Mouse (Mus musculus) granulocyte monocyte progenitor cell, adult 5-6 weeks (primary cell): Measurements from ENCODE around the gene Ptprh. TPM values are rescaled to one million over a fixed set of nuclear protein-coding genes. Genes with fewer than 3 reads are reported as not detected.

Experiments
- ATAC-seq: replicated peaks from 2 replicates; pipeline ENCODE4 v1.8.0; 2016; ENCODE audit warnings: mild to moderate bottlenecking, moderate TSS enrichment, inconsistent platforms; ENCODE audit not compliant: poor library complexity, severe bottlenecking
- total RNA-seq, 2 experiments: library from RNA; stranded (forward) in 1 of 2; stranded (reverse) in 1 of 2; fragments of 200-712, 200-1000 nt in 1 of 2; fragments of >200 nt in 1 of 2; fragmentation: Nextera tagmentation in 1 of 2; gene quantifications; 2 replicates each; pipeline ENCODE4 v1.2.3; 2014 to 2017

Gene Ptprh
- total RNA-seq, 2 experiments from 2014 or later = not detected

- ATAC-seq = peak; percentile 32
These were observed 99.0 kb downstream of the Ptprh start for GRCm38 (mm10) chr7:4504646-4505435.

GRCm38 (mm10) chr7:4503858-4504257, 100.0 kb downstream of the Ptprh start:
- ATAC-seq = peak; percentile 7

- ATAC-seq = no peak
These were observed 100.7 kb downstream of the Ptprh start for GRCm38 (mm10) chr7:4503100-4503499.

GRCm38 (mm10) chr7:4502421-4503090, 101.3 kb downstream of the Ptprh start:
- ATAC-seq = no peak

GRCm38 (mm10) chr7:4501558-4502397, 102.1 kb downstream of the Ptprh start, which contains the start of gene Ppp1r12c:
TSS of gene Ppp1r12c (minus strand) at chr7:4501680.
- ATAC-seq = peak; percentile 65

- peak; percentile 33 for ATAC-seq
These were observed 102.9 kb downstream of the Ptprh start for GRCm38 (mm10) chr7:4500892-4501471.

GRCm38 (mm10) chr7:4499034-4499433, 104.8 kb downstream of the Ptprh start:
- ATAC-seq = no peak

Other genes with a start within 250 kb of the Ptprh start
- gene Gp6, start 206.3 kb downstream of the Ptprh start, total RNA-seq (2014; fragmentation: Nextera tagmentation) = not detected in 2 replicates
- gene Gp6, start 206.3 kb downstream of the Ptprh start, total RNA-seq (2017) = not detected in 2 replicates
- 9.1 and 12.1 TPM in 2 replicates for gene Rdh13, start 158.4 kb downstream of the Ptprh start, total RNA-seq (2014; fragmentation: Nextera tagmentation)
- 11.9 and 21.9 TPM in 2 replicates for gene Rdh13, start 158.4 kb downstream of the Ptprh start, total RNA-seq (2017)
- gene Eps8l1, start 143.4 kb downstream of the Ptprh start, total RNA-seq (2014; fragmentation: Nextera tagmentation) = 5.0 and 7.7 TPM in 2 replicates
- gene Eps8l1, start 143.4 kb downstream of the Ptprh start, total RNA-seq (2017) = 1.6 and 7.1 TPM in 2 replicates
- gene Ppp1r12c, start 102.4 kb downstream of the Ptprh start, total RNA-seq (2014; fragmentation: Nextera tagmentation) = 92.2 and 131 TPM in 2 replicates
- gene Ppp1r12c, start 102.4 kb downstream of the Ptprh start, total RNA-seq (2017) = 99.6 and 109 TPM in 2 replicates
- 7.3 and 16.1 TPM in 2 replicates for gene Tnnt1, start 87.7 kb downstream of the Ptprh start, total RNA-seq (2014; fragmentation: Nextera tagmentation)
- 14.1 and 22.3 TPM in 2 replicates for gene Tnnt1, start 87.7 kb downstream of the Ptprh start, total RNA-seq (2017)
- 17.0 TPM in 1 of 2 replicates, not detected in the other for gene Tnni3, start 79.8 kb downstream of the Ptprh start, total RNA-seq (2014; fragmentation: Nextera tagmentation)
- 2.7 and 4.1 TPM in 2 replicates for gene Tnni3, start 79.8 kb downstream of the Ptprh start, total RNA-seq (2017)
- 0.81 and 2.5 TPM in 2 replicates for gene Dnaaf3, start 71.6 kb downstream of the Ptprh start, total RNA-seq (2014; fragmentation: Nextera tagmentation)
- gene Dnaaf3, start 71.6 kb downstream of the Ptprh start, total RNA-seq (2017) = 0.43 and 0.88 TPM in 2 replicates
- not detected in 2 replicates for gene Syt5, start 56.5 kb downstream of the Ptprh start, total RNA-seq (2014; fragmentation: Nextera tagmentation)
- gene Syt5, start 56.5 kb downstream of the Ptprh start, total RNA-seq (2017) = not detected in 2 replicates
- 24.5 and 28.0 TPM in 2 replicates for gene Tmem86b, start 27.4 kb upstream of the Ptprh start, total RNA-seq (2014; fragmentation: Nextera tagmentation)
- 17.5 and 26.2 TPM in 2 replicates for gene Tmem86b, start 27.4 kb upstream of the Ptprh start, total RNA-seq (2017)
- 134 and 148 TPM in 2 replicates for gene Ppp6r1, start 55.0 kb upstream of the Ptprh start, total RNA-seq (2014; fragmentation: Nextera tagmentation)
- gene Ppp6r1, start 55.0 kb upstream of the Ptprh start, total RNA-seq (2017) = 142 and 146 TPM in 2 replicates
- gene Hspbp1, start 81.0 kb upstream of the Ptprh start, total RNA-seq (2014; fragmentation: Nextera tagmentation) = 29.3 and 30.7 TPM in 2 replicates
- 21.9 and 23.7 TPM in 2 replicates for gene Hspbp1, start 81.0 kb upstream of the Ptprh start, total RNA-seq (2017)
- gene Brsk1, start 86.6 kb upstream of the Ptprh start, total RNA-seq (2014; fragmentation: Nextera tagmentation) = not detected in 2 replicates
- gene Brsk1, start 86.6 kb upstream of the Ptprh start, total RNA-seq (2017) = not detected in 2 replicates
- gene Tmem150b, start 121.2 kb upstream of the Ptprh start, total RNA-seq (2014; fragmentation: Nextera tagmentation) = 32.7 and 33.4 TPM in 2 replicates
- gene Tmem150b, start 121.2 kb upstream of the Ptprh start, total RNA-seq (2017) = 13.5 and 18.5 TPM in 2 replicates
- gene Kmt5c, start 136.1 kb upstream of the Ptprh start, total RNA-seq (2014; fragmentation: Nextera tagmentation) = 62.7 and 107 TPM in 2 replicates
- gene Kmt5c, start 136.1 kb upstream of the Ptprh start, total RNA-seq (2017) = 58.5 and 74.7 TPM in 2 replicates
- gene Cox6b2, start 149.1 kb upstream of the Ptprh start, total RNA-seq (2014; fragmentation: Nextera tagmentation) = 50.3 and 69.2 TPM in 2 replicates
- 28.9 and 30.7 TPM in 2 replicates for gene Cox6b2, start 149.1 kb upstream of the Ptprh start, total RNA-seq (2017)
- not detected in 2 replicates for gene Fam71e2, start 167.3 kb upstream of the Ptprh start, total RNA-seq (2014; fragmentation: Nextera tagmentation)
- not detected in 2 replicates for gene Fam71e2, start 167.3 kb upstream of the Ptprh start, total RNA-seq (2017)
- not detected in 2 replicates for gene Il11, start 178.8 kb upstream of the Ptprh start, total RNA-seq (2014; fragmentation: Nextera tagmentation)
- not detected in 2 replicates for gene Il11, start 178.8 kb upstream of the Ptprh start, total RNA-seq (2017)
- gene Tmem190, start 178.9 kb upstream of the Ptprh start, total RNA-seq (2014; fragmentation: Nextera tagmentation) = not detected in 2 replicates
- not detected in 2 replicates for gene Tmem190, start 178.9 kb upstream of the Ptprh start, total RNA-seq (2017)
- 3.2 and 6.2 TPM in 2 replicates for gene Tmem238, start 185.6 kb upstream of the Ptprh start, total RNA-seq (2014; fragmentation: Nextera tagmentation)
- gene Tmem238, start 185.6 kb upstream of the Ptprh start, total RNA-seq (2017) = 4.6 and 7.6 TPM in 2 replicates
- gene Rpl28, start 188.8 kb upstream of the Ptprh start, total RNA-seq (2014; fragmentation: Nextera tagmentation) = 1,827 and 2,944 TPM in 2 replicates
- 828 and 1,139 TPM in 2 replicates for gene Rpl28, start 188.8 kb upstream of the Ptprh start, total RNA-seq (2017)
- 236 and 240 TPM in 2 replicates for gene Ube2s, start 208.5 kb upstream of the Ptprh start, total RNA-seq (2014; fragmentation: Nextera tagmentation)
- 230 and 245 TPM in 2 replicates for gene Ube2s, start 208.5 kb upstream of the Ptprh start, total RNA-seq (2017)
- not detected in 2 replicates for gene Shisa7, start 240.7 kb upstream of the Ptprh start, total RNA-seq (2014; fragmentation: Nextera tagmentation)
- not detected in 2 replicates for gene Shisa7, start 240.7 kb upstream of the Ptprh start, total RNA-seq (2017)